Mouse (Mus musculus): ENCODE measurements around the gene Meis1.

- TF ChIP-seq CTCF (IDR thresholded peaks at IDR 0.05; ENCODE audit: low read depth) (no peak), EP300 (IDR thresholded peaks at IDR 0.05; ENCODE audit: low read depth) (no peak)
Observed at GRCm38 (mm10) chr11:18926798-18927197, 92.0 kb downstream of the Meis1 start.
